9 mouse cellular contexts compared by ENCODE assay signal in genomic region chr16:90400314-90400713, GRCm38 (mm10). TPM values are rescaled to one million over a fixed set of nuclear protein-coding genes. Genes with fewer than 3 reads are reported as not detected.
DNase-seq lines count a peak whose midpoint lies in the region; ATAC-seq lines count a peak whose summit lies in the region.
"Had no signal": no experiment of that assay in that cellular context is flagged by ENCODE, and none has a peak within 500 bp of the region (broad histone marks: within the 10 kb centered on the region; RNA-seq: fewer than 3 reads in every experiment).

No protein-coding gene starts in this region.

- peaks cover 44% of the 10 kb centered on the region for H3K4me1 ChIP-seq in hindbrain, embryonic 10.5 days (replicated peaks)
- H3K4me1 ChIP-seq in hindbrain, embryonic 14.5 days (replicated peaks; ENCODE audit: control insufficient read depth, insufficient read depth, low read length): peaks cover 4% of the 10 kb centered on the region; the same call in 1 of the 2 replicates
- peaks cover 61% of the 10 kb centered on the region for H3K4me1 ChIP-seq in kidney, embryonic 15.5 days
- peaks cover 46% of the 10 kb centered on the region for H3K4me1 ChIP-seq in neural tube, embryonic 13.5 days (replicated peaks)

- no peak overlapping the region for H3K9ac ChIP-seq in hindbrain, embryonic 14.5 days
- H3K9ac ChIP-seq in kidney, embryonic 15.5 days: no peak overlapping the region
- H3K9ac ChIP-seq in neural tube, embryonic 13.5 days: no peak overlapping the region

- no peak overlapping the region for H3K4me2 ChIP-seq in hindbrain, embryonic 14.5 days (replicated peaks)
- no peak overlapping the region for H3K4me2 ChIP-seq in kidney, embryonic 15.5 days
- no peak overlapping the region for H3K4me2 ChIP-seq in neural tube, embryonic 13.5 days

- no peak for ATAC-seq in hindbrain, embryonic 14.5 days (ENCODE audit: low FRiP score)
- peak; percentile 71 for ATAC-seq in kidney, embryonic 15.5 days (replicated peaks; ENCODE audit: low FRiP score)
- ATAC-seq in neural tube, embryonic 13.5 days (ENCODE audit: low read depth): 0 out of 2 replicates have a peak, but pooled peaks have one; percentile 36
- ATAC-seq in megakaryocyte-erythroid progenitor cell, adult 5-6 weeks (replicated peaks; ENCODE audit: low FRiP score, low TSS enrichment, poor library complexity, severe bottlenecking): no peak

- 8% methylated on average over 9 of the region's 9 CpGs for WGBS in hindbrain, embryonic 10.5 days
- 13% methylated on average over 9 of the region's 9 CpGs for WGBS in hindbrain, embryonic 14.5 days
- WGBS in kidney, embryonic 15.5 days: 6% methylated on average over 9 of the region's 9 CpGs
- 8% methylated on average over 9 of the region's 9 CpGs for WGBS in neural tube, embryonic 13.5 days

- H3K27me3 ChIP-seq in hindbrain, embryonic 10.5 days (ENCODE audit: insufficient read depth, poor library complexity, severe bottlenecking): no peaks in the 10 kb centered on the region
- no peaks in the 10 kb centered on the region for H3K27me3 ChIP-seq in hindbrain, embryonic 14.5 days (ENCODE audit: control insufficient read depth, insufficient read depth, low read length)
- H3K27me3 ChIP-seq in kidney, embryonic 15.5 days: no peaks in the 10 kb centered on the region
- no peaks in the 10 kb centered on the region for H3K27me3 ChIP-seq in neural tube, embryonic 13.5 days

- peak overlapping the region; percentile 77; the same call in 1 of the 2 replicates for H3K27ac ChIP-seq in hindbrain, embryonic 10.5 days
- H3K27ac ChIP-seq in hindbrain, embryonic 14.5 days: no peak overlapping the region
- H3K27ac ChIP-seq in kidney, embryonic 15.5 days: peak overlapping the region; percentile 72; the same call in 1 of the 2 replicates
- no peak overlapping the region for H3K27ac ChIP-seq in neural tube, embryonic 13.5 days (replicated peaks)

- peaks cover 27% of the 10 kb centered on the region for H3K36me3 ChIP-seq in hindbrain, embryonic 10.5 days
- no peaks in the 10 kb centered on the region for H3K36me3 ChIP-seq in hindbrain, embryonic 14.5 days (replicated peaks; ENCODE audit: control insufficient read depth, insufficient read depth)
- 0 out of 2 replicates have a peak, but pooled peaks cover 4% of the 10 kb centered on the region for H3K36me3 ChIP-seq in kidney, embryonic 15.5 days
- no peaks in the 10 kb centered on the region for H3K36me3 ChIP-seq in neural tube, embryonic 13.5 days
- H3K36me3 ChIP-seq: G1E had no signal

- no peaks in the 10 kb centered on the region for H3K9me3 ChIP-seq in hindbrain, embryonic 10.5 days
- H3K9me3 ChIP-seq in hindbrain, embryonic 14.5 days (ENCODE audit: control insufficient read depth, low read length): no peaks in the 10 kb centered on the region
- H3K9me3 ChIP-seq in kidney, embryonic 15.5 days (replicated peaks): no peaks in the 10 kb centered on the region
- H3K9me3 ChIP-seq in neural tube, embryonic 13.5 days: no peaks in the 10 kb centered on the region

- no peak overlapping the region for H3K4me3 ChIP-seq in hindbrain, embryonic 10.5 days
- no peak overlapping the region for H3K4me3 ChIP-seq in hindbrain, embryonic 14.5 days (replicated peaks; ENCODE audit: low read length)
- no peak overlapping the region for H3K4me3 ChIP-seq in kidney, embryonic 15.5 days (replicated peaks)
- H3K4me3 ChIP-seq in neural tube, embryonic 13.5 days: no peak overlapping the region

- DNase-seq in hindbrain, embryonic 10.5 days (ENCODE audit: low spot score): peak; percentile 48
- DNase-seq in hindbrain, embryonic 14.5 days (ENCODE audit: low spot score): no peak
- peak; percentile 58 for DNase-seq in embryo, embryonic 9.5 days (ENCODE audit: extremely low spot score)
- no peak for DNase-seq in c-Kit-positive CD71-positive TER-119-positive erythroid progenitor cells, embryonic 14.5 days (ENCODE audit: low spot score)
- DNase-seq in spleen, postnatal 4 days (ENCODE audit: low spot score in 2 of 2): no peak

RNA-seq across cellular contexts. Expression of gene Hunk, which starts 14.5 kb away (rescaled TPM):
- polyA plus RNA-seq in hindbrain, embryonic 10.5 days (2016; fragmentation: Nextera tagmentation; extraction: Ambion mirVana): 12.7 and 14.4 TPM in 2 replicates
- 6.9 and 7.8 TPM in 2 replicates for polyA plus RNA-seq in hindbrain, embryonic 14.5 days (2014; fragmentation: Nextera tagmentation; extraction: Ambion mirVana)
- 11.8 and 13.5 TPM in 2 replicates for polyA plus RNA-seq in kidney, embryonic 15.5 days (2015; fragmentation: Nextera tagmentation; extraction: Ambion mirVana)
- polyA plus RNA-seq in neural tube, embryonic 13.5 days (2015; fragmentation: Nextera tagmentation; extraction: Ambion mirVana): 6.2 and 6.8 TPM in 2 replicates
- total RNA-seq in megakaryocyte-erythroid progenitor cell, adult 5-6 weeks (2014; fragmentation: Nextera tagmentation): not detected in 2 replicates
- not detected in 2 replicates for total RNA-seq in megakaryocyte-erythroid progenitor cell, adult 5-6 weeks (2017)
- polyA plus RNA-seq: G1E had no signal

Comparison
In these comparisons a context has a peak if more than half of its experiments do, and no peak if none do; other contexts are left out.
1. DNase-seq: peak in hindbrain, embryonic 10.5 days (single experiment) and embryo, embryonic 9.5 days (single experiment); none in hindbrain, embryonic 14.5 days (single experiment), c-Kit-positive CD71-positive TER-119-positive erythroid progenitor cells, embryonic 14.5 days (single experiment) and spleen, postnatal 4 days (0 of 2).
2. H3K27ac ChIP-seq: peak in hindbrain, embryonic 10.5 days (single experiment) and kidney, embryonic 15.5 days (single experiment); none in hindbrain, embryonic 14.5 days (single experiment) and neural tube, embryonic 13.5 days (single experiment).
3. ATAC-seq: peak in kidney, embryonic 15.5 days (single experiment) and neural tube, embryonic 13.5 days (single experiment); none in hindbrain, embryonic 14.5 days (single experiment) and megakaryocyte-erythroid progenitor cell, adult 5-6 weeks (single experiment).